Mouse (Mus musculus) olfactory bulb, adult 2 months (tissue): ENCODE measurements around the gene Lrrc8c.

ENCODE experiments used
- CTCF ChIP-seq: fragments of 200-500 bp; IDR thresholded peaks from 2 replicates; pipeline ENCODE4 v1.5.1; 2012; ENCODE audit warnings: low read depth, mild to moderate bottlenecking, low read length, moderate library complexity; ENCODE audit not compliant: insufficient read depth
- POLR2A ChIP-seq: fragments of 200-500 bp; IDR thresholded peaks from 2 replicates; pipeline ENCODE4 v1.6.1; 2012; ENCODE audit warnings: mild to moderate bottlenecking, low read depth, low read length, moderate library complexity; ENCODE audit not compliant: insufficient read depth

- no peak for TF ChIP-seq CTCF
- TF ChIP-seq POLR2A, result no peak
Observed at GRCm38 (mm10) chr5:105557777-105558240, 38.6 kb downstream of the Lrrc8c start.
